Mouse (Mus musculus) E14TG2a.4 (cell line): ENCODE data around the gene Rap1gap2.
A peak's percentile ranks its signal among the peaks of the same experiment; 100 is the strongest.

Experiments used
- H3K27me3 ChIP-seq: 2 replicates; pipeline ENCODE4 v1.6.1; 2014; ENCODE audit warnings: low read length, control low read depth; ENCODE audit not compliant: insufficient read depth
- H3K36me3 ChIP-seq: 2 replicates; pipeline ENCODE4 v1.6.1; 2014; ENCODE audit warnings: low read length, control low read depth; ENCODE audit not compliant: insufficient read depth
- H3K4me1 ChIP-seq: replicated peaks from 2 replicates; pipeline ENCODE4 v1.6.1; 2014; ENCODE audit warnings: low read depth, low read length, control low read depth
- H3K4me3 ChIP-seq: replicated peaks from 2 replicates; pipeline ENCODE4 v1.5.1; 2014; ENCODE audit warnings: mild to moderate bottlenecking, low read length
- H3K9me3 ChIP-seq: 2 replicates; pipeline ENCODE4 v1.6.1; 2014; ENCODE audit warnings: low read length, control low read depth
- CTCF ChIP-seq: conservative IDR thresholded peaks from 2 replicates; pipeline ENCODE4 v1.5.1; 2014; ENCODE audit warnings: low read length
- NANOG ChIP-seq: IDR thresholded peaks from 2 replicates; pipeline ENCODE4 v1.6.1; 2014; ENCODE audit warnings: borderline replicate concordance, low read length, mixed read lengths
- POU5F1 ChIP-seq: IDR thresholded peaks from 2 replicates; pipeline ENCODE4 v1.6.1; 2014; ENCODE audit warnings: low read length, borderline replicate concordance

Rap1gap2 gene

DNA sequence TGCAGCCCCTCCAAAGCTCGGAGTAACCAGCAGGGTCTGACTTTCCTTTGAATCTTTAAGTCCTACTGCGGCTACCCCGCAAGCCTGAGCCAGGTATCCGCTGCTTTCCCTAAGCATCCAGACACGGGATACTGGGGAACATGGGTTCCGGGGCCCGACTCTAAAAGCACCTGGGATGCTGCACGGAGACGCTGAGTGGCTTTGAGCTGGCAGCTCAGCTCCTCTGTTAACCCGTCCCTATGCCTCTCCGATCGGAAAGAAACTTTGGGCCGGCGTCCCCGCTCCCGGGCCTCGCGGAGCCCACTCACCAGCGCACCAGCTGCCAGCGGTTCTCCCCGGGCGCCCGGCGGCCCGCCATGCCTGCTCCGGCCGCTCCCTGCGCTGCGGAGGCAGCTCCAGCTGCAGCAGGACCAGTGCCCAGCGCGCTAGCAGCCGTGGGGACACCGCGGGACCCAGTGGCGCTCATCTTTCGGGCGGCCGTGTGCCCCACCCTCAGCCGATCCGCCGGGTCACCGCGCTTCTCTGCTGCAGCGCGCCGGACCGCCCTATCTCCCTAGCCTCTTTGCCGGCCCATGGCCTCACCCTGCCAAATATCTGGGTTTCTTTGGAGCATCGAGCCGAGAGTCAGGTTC is at the start of gene Rap1gap2:
Gene Rap1gap2 (minus strand): TSS at position 371 of the 632 bp plus-strand sequence.
- TF ChIP-seq NANOG (no peak), CTCF (no peak), POU5F1 (no peak)
- Histone ChIP-seq H3K9me3 (no peaks in the 10 kb centered on the region), H3K4me1 (peaks cover 47% of the 10 kb centered on the region), H3K36me3 (no peaks in the 10 kb centered on the region), H3K4me3 (peak within 1 kb of the TSS; percentile 80), H3K27me3 (peaks cover 3% of the 10 kb centered on the region; the same call in 1 of the 2 replicates)

DNA sequence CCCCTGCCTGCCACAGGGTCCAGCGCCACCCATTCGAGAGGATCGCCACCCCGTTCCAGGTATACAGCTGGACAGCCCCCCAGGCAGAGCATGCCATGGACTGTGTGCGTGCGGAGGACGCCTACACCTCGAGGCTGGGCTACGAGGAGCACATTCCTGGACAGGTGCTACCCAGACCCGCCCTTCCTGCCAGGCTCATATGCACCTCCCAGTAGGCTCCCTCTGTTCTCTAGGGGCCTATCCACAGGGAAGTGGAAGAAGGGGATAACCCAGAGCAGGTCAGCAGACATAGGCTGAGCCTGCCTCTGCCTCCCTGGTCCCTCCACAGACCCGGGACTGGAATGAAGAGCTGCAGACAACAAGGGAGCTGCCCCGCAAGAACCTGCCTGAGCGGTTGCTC is 49.6 kb upstream of the Rap1gap2 start:
- H3K4me1 ChIP-seq, result peaks cover 46% of the 10 kb centered on the region
- no peak for TF ChIP-seq NANOG
- no peak for TF ChIP-seq POU5F1
- no peak for TF ChIP-seq CTCF
- no peak overlapping the region for H3K4me3 ChIP-seq
- H3K9me3 ChIP-seq, result no peaks in the 10 kb centered on the region
- H3K27me3 ChIP-seq, result no peaks in the 10 kb centered on the region
- H3K36me3 ChIP-seq, result peaks cover 100% of the 10 kb centered on the region

DNA sequence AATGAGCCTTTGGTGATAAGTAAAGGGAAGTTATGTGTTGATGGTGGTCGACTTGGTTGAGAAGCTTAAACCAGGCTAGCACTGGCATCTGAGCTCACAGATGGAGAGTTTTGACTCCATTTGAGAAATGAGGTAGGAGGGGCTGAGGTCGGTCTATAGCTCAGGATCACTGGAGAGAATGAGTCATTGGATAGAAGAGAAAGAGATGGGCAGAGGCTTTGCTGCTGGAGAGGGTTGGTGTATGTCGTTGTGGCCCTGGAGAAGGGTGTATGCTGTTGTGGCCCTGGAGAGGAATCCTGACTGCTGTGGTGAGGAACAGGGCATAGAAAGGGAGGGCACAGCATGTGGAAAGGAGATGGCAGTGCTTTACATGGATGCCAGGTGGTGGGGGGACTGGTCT is 45.2 kb upstream of the Rap1gap2 start:
- Histone ChIP-seq H3K27me3 (no peaks in the 10 kb centered on the region), H3K9me3 (no peaks in the 10 kb centered on the region), H3K36me3 (peaks cover 100% of the 10 kb centered on the region), H3K4me3 (no peak overlapping the region), H3K4me1 (peaks cover 71% of the 10 kb centered on the region)
- no peak for TF ChIP-seq NANOG
- no peak for TF ChIP-seq CTCF
- no peak for TF ChIP-seq POU5F1

DNA sequence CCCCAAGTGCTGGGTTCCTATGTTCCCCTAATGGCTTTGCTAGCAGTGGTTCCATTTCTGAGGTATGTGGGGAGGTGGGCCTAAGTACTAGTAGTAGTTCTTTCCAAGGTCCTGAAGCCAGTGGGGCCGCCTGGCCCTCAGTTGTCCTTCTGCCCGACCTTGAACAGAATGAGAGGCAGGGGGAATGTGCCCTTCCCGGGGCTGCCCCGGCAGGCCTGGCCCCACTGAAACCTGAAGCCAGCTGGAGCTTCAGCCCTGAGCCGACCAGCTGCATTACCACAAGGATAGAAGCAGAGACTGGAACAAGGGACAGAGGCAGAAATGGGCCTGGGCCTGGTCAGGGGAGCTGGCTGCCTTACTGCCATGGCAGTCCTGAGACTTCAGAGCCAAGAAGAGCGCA is 42.7 kb upstream of the Rap1gap2 start:
- Histone ChIP-seq H3K4me3 (peak overlapping the region; percentile 99), H3K36me3 (peaks cover 79% of the 10 kb centered on the region)
- no peak for TF ChIP-seq POU5F1
- TF ChIP-seq NANOG, result no peak
- TF ChIP-seq CTCF, result no peak

DNA sequence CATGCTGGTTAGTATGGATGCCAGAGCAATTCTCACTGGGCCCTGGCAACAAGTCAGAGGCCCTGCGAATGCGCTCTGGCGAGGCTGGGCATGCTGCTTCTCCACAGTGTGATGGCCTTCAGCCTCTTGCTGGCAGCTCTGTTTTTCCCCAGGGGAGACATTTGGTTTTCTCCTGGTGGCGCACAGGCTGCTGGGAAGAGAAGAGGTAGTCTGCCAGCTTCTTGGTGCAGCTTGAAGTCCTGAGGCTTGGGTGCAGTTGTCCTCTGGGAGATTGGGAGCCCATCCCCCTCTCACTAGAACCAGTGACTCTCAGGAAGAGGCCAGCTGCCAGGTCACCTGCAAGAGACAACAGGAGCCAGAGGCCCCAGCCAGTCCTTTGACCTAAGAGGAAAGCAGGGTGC is 42.1 kb upstream of the Rap1gap2 start:
- H3K4me1 ChIP-seq, result peaks cover 81% of the 10 kb centered on the region
- peak overlapping the region; percentile 99 for H3K4me3 ChIP-seq
- H3K9me3 ChIP-seq, result no peaks in the 10 kb centered on the region
- TF ChIP-seq POU5F1, result no peak
- TF ChIP-seq NANOG, result no peak
- TF ChIP-seq CTCF, result no peak
- H3K27me3 ChIP-seq, result no peaks in the 10 kb centered on the region
- H3K36me3 ChIP-seq, result peaks cover 73% of the 10 kb centered on the region

More for the DNA sequence above, 42.7 kb upstream of the Rap1gap2 start:
- H3K9me3 ChIP-seq, result no peaks in the 10 kb centered on the region
- no peaks in the 10 kb centered on the region for H3K27me3 ChIP-seq
- H3K4me1 ChIP-seq, result peaks cover 75% of the 10 kb centered on the region

DNA sequence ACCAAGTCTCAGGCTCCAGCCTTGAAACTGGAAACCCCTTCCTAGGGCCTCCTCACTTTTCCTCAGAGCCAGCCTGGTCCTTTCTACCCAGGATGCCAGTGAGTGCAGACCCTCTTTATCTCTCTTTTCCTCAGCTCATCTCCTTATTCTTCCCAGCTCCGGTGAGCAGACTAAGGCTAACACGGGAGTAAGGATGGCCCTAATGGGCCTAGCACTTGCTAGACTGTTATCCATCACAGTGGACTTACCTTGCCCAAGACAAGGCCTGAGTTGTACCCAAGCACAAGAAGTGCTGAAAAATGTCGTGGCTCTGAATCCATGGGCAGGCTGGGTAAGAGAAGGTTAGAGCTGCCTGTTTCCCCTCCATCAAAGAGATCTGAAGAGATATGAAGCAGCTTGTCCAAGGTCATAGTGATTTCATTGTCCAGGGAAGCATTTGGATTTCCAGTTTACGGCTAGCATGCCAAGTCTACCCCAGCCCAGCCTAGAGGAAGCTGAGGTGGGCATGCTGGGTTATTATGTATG is 39.9 kb upstream of the Rap1gap2 start:
- H3K9me3 ChIP-seq, result no peaks in the 10 kb centered on the region
- H3K4me3 ChIP-seq, result peak overlapping the region; percentile 99
- H3K27me3 ChIP-seq, result no peaks in the 10 kb centered on the region
- H3K36me3 ChIP-seq, result peaks cover 51% of the 10 kb centered on the region
- TF ChIP-seq CTCF (no peak), NANOG (no peak), POU5F1 (no peak)
- peaks cover 82% of the 10 kb centered on the region for H3K4me1 ChIP-seq

DNA sequence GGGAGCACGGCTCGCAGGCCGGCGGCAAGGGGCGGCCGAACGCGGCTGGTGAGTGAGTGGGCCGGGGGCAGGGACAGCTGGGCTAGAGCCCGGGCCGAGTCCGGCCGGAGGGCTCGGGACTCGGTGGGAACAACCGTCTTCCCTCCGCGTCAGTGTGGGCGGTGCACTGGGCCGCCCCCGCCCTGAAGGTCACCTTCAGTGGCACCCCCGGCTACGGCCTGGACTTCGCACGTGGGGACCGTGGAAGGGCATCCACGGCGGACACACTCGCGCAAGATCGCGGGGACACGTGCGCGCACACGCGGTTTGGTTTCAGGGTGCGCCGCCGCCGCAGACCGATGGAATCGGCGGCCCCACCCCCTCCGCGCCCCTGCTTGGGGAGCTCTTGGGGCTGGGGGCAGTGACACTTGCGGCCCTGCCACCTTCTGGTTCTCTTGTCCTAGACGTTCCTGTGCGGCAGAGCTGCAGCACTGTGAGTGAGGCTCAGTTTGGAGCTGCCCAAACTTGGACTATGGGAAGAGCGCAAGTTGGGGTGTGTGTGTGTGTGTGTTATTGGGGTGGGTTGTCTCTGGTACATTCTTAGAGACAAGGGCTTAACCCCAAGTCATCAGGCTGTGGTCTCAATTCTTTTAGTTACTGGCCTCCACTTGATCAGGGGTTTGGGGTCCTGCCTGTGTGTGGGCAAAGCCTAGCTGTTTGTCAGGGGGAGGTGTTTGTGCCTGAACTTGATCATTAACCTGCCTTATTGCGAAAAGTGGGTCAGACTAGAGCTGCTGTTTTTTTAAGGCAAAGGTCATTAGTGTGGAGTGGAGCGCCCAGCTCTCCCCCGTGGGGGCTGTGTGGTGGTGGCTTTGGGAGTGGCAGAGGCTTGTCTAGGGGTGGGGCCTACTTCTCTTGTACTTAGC is 39.2 kb upstream of the Rap1gap2 start:
- no peak for TF ChIP-seq NANOG
- TF ChIP-seq CTCF, result no peak
- no peak for TF ChIP-seq POU5F1
- Histone ChIP-seq H3K4me1 (peaks cover 79% of the 10 kb centered on the region), H3K27me3 (no peaks in the 10 kb centered on the region), H3K4me3 (peak overlapping the region; percentile 99), H3K9me3 (no peaks in the 10 kb centered on the region), H3K36me3 (peaks cover 44% of the 10 kb centered on the region)

DNA sequence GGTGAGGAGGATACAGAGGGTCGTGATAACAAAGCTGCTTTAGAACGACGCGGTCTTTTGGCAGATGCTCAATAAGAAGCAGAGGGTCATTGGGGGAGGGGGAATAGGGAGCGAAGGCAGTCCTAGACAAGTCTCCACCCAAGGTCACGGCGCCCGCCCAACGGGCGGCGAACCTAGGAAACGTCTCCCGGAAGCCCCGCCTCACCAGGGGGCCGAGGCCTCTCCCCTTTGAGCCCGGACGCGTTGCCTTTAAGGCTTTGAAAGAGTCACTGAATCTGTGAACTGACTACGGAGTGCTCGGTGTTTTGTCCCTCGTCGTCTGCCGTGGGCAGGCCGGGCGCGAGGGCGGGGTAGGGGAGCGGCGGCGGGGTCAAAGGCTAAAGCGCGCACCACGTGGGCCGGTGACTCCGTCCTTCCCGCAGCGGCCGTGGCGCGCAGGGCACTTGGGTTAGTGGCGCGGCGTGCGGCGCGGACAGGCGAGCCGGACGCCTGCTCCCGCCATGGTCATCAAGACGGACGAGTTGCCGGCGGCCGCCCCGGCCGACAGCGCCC is 38.5 kb upstream of the Rap1gap2 start, which contains the start of gene Cluh:
Gene Cluh (plus strand): TSS at position 401 of the 552 bp plus-strand sequence.
- H3K9me3 ChIP-seq, result no peaks in the 10 kb centered on the region
- TF ChIP-seq POU5F1, result no peak
- no peak for TF ChIP-seq NANOG
- no peak for TF ChIP-seq CTCF
- no peaks in the 10 kb centered on the region for H3K27me3 ChIP-seq
- H3K4me1 ChIP-seq, result peaks cover 72% of the 10 kb centered on the region
- peaks cover 37% of the 10 kb centered on the region for H3K36me3 ChIP-seq
- peak within 1 kb of the TSS; percentile 99 for H3K4me3 ChIP-seq
